ENCODE assay signal across 12 mouse cellular contexts in the genomic region with DNA sequence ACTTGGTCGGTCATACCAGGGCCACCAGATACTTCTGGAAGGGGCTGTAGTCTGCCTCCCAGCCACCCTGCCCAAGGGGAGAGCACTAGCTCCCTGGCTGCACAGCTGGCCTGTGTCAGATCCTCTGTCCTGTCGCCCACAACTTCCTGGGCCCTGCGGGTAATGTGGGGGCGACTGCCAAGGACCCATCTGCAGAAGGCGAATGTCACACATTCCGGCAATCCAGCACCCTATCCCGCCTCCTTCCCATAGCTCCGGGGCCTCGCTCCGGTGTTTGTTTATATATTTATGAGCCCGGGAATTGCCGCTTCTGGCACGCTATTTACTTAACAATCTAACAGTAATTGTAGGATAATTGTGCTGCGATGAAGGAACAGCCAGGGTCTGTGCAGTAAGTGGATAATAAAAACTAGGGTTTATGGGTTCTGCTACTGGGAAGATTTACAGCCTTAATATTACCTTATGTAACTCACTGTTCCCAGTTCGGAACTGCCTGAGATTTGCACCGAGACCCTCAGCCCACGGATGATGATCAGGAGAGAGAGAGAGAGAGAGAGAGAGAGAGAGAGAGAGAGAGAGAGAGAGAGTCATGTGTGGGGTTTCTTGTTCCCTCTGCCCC.
DNase-seq lines count a peak whose midpoint lies in the region; ATAC-seq and TF ChIP-seq lines count a peak whose summit lies in the region.
"Had no signal": no experiment of that assay in that cellular context is flagged by ENCODE, and none has a peak within 500 bp of the region (broad histone marks: within the 10 kb centered on the region; RNA-seq: fewer than 3 reads in every experiment).

No protein-coding gene starts in this region.

- 16% methylated on average over 17 of the region's 17 CpGs for WGBS in kidney, postnatal 0 days
- 20% methylated on average over 17 of the region's 17 CpGs for WGBS in intestine, embryonic 16.5 days

- no peak overlapping the region for H3K27ac ChIP-seq in kidney, postnatal 0 days
- no peak overlapping the region for H3K27ac ChIP-seq in intestine, embryonic 16.5 days (ENCODE audit: low read length)
- H3K27ac ChIP-seq: heart, embryonic 10.5 days; liver, embryonic 13.5 days had no signal

- H3K9me3 ChIP-seq in kidney, postnatal 0 days (replicated peaks; ENCODE audit: low read length), result no peaks in the 10 kb centered on the region
- no peaks in the 10 kb centered on the region for H3K9me3 ChIP-seq in intestine, embryonic 16.5 days (ENCODE audit: control insufficient read depth, low read length)
- H3K9me3 ChIP-seq: heart, embryonic 10.5 days had no signal

- intact Hi-C loops in left cerebral cortex, postnatal 14 days (cut with DNase I), result no loop called here

- TF ChIP-seq CTCF in kidney, postnatal 0 days (IDR thresholded peaks at IDR 0.05; ENCODE audit: low read depth), result no peak

- no peak overlapping the region for H3K9ac ChIP-seq in kidney, postnatal 0 days (ENCODE audit: low read depth, low read length)
- no peak overlapping the region for H3K9ac ChIP-seq in intestine, embryonic 16.5 days (ENCODE audit: low read depth, low read length)
- H3K9ac ChIP-seq: liver, embryonic 13.5 days had no signal

- no peak overlapping the region for H3K4me2 ChIP-seq in kidney, postnatal 0 days (ENCODE audit: low read length)
- no peak overlapping the region for H3K4me2 ChIP-seq in intestine, embryonic 16.5 days (ENCODE audit: low read depth, low read length)
- H3K4me2 ChIP-seq: liver, embryonic 13.5 days; midbrain, embryonic 11.5 days had no signal

- H3K36me3 ChIP-seq in kidney, postnatal 0 days (ENCODE audit: insufficient read depth, low read length), result no peaks in the 10 kb centered on the region
- no peaks in the 10 kb centered on the region for H3K36me3 ChIP-seq in intestine, embryonic 16.5 days (ENCODE audit: control insufficient read depth, insufficient read depth, low read length)
- H3K36me3 ChIP-seq: heart, embryonic 10.5 days; liver, embryonic 13.5 days had no signal

- H3K27me3 ChIP-seq in kidney, postnatal 0 days (ENCODE audit: insufficient read depth, low read length), result no peaks in the 10 kb centered on the region
- H3K27me3 ChIP-seq in intestine, embryonic 16.5 days (replicated peaks; ENCODE audit: control insufficient read depth, insufficient read depth, low read length), result no peaks in the 10 kb centered on the region
- H3K27me3 ChIP-seq: liver, embryonic 13.5 days had no signal

- H3K4me1 ChIP-seq in kidney, postnatal 0 days (replicated peaks; ENCODE audit: insufficient read depth, low read length), result no peaks in the 10 kb centered on the region
- no peaks in the 10 kb centered on the region for H3K4me1 ChIP-seq in intestine, embryonic 16.5 days (ENCODE audit: control insufficient read depth, insufficient read depth, low read length)
- H3K4me1 ChIP-seq: heart, embryonic 10.5 days; liver, embryonic 13.5 days had no signal

- ATAC-seq in kidney, postnatal 0 days (replicated peaks; ENCODE audit: low FRiP score, low read depth), result no peak
- no peak for ATAC-seq in intestine, embryonic 16.5 days

- DNase-seq in kidney, postnatal 0 days (ENCODE audit: low spot score), result peak; percentile 16
- no peak for DNase-seq in kidney, adult 8-10 months
- DNase-seq in brain, adult 2 months (ENCODE audit: low read depth, low spot score), result peak; percentile 75
- peak; percentile 17 for DNase-seq in kidney, postnatal 14 days
- DNase-seq in left cerebral cortex, postnatal 14 days (ENCODE audit: low spot score in 2 of 2), result peak; percentile 22 to 65
- no peak for DNase-seq in spleen, postnatal 10 days (ENCODE audit: low spot score in 2 of 2)
- no peak for DNase-seq in gastrocnemius, postnatal 4 days (ENCODE audit: low spot score in 2 of 2)
- DNase-seq: liver, embryonic 13.5 days; spleen, adult 18-20 months had no signal

- no peak overlapping the region for H3K4me3 ChIP-seq in kidney, postnatal 0 days (replicated peaks; ENCODE audit: low read depth, low read length)
- H3K4me3 ChIP-seq in intestine, embryonic 16.5 days (ENCODE audit: low read length), result no peak overlapping the region
- H3K4me3 ChIP-seq: heart, embryonic 10.5 days; liver, embryonic 13.5 days had no signal

Comparison
In these comparisons a context has a peak if more than half of its experiments do, and no peak if none do; other contexts are left out.
1. DNase-seq: peak in kidney, postnatal 0 days (single experiment), brain, adult 2 months (single experiment), kidney, postnatal 14 days (single experiment) and left cerebral cortex, postnatal 14 days (2 of 2); none in kidney, adult 8-10 months (0 of 2), spleen, postnatal 10 days (0 of 2) and gastrocnemius, postnatal 4 days (0 of 2).